Mouse (Mus musculus) MEL (cell line): ENCODE measurements around the gene Zfp972. TPM values are rescaled to one million over a fixed set of nuclear protein-coding genes. Genes with fewer than 3 reads are reported as not detected.
"Not testable (repeated sequence)": the region's sequence is repeated elsewhere in the genome, so short reads cannot be mapped to it uniquely, and the experiment has no call there.

Experiments used
- DNase-seq: peaks from one replicate; pipeline ENCODE4 v3.0.0; 2011; ENCODE audit warnings: low read depth, low spot score
- H3K27ac ChIP-seq: 2 replicates; pipeline ENCODE4 v1.5.1; 2012; ENCODE audit warnings: low read depth, mild to moderate bottlenecking, control low read depth, low read length, moderate library complexity; ENCODE audit not compliant: control insufficient read depth
- H3K27me3 ChIP-seq, 2 experiments: fragments of 150-350 bp in 1 of 2; sonication (generic) in 1 of 2; 2 replicates each; pipeline ENCODE4 v1.6.1; 2012; ENCODE audit warnings: low read length in 2 of 2, mild to moderate bottlenecking in 2 of 2, improper control_type of control experiment in 1 of 2, moderate library complexity in 1 of 2; ENCODE audit not compliant: insufficient read depth in 2 of 2, control insufficient read depth in 1 of 2
- H3K36me3 ChIP-seq, 2 experiments: 2 replicates each; pipeline ENCODE4 v1.6.1; 2012 to 2014; ENCODE audit warnings: low read length in 2 of 2, improper control_type of control experiment in 1 of 2, inconsistent platforms in 1 of 2, mild to moderate bottlenecking in 1 of 2; ENCODE audit not compliant: insufficient read depth in 2 of 2, control insufficient read depth in 1 of 2
- H3K4me1 ChIP-seq, 2 experiments: fragments of 150-350 bp in 1 of 2; sonication (generic) in 1 of 2; 2 replicates each; pipeline ENCODE4 v1.6.1; 2012; ENCODE audit warnings: low read length in 2 of 2, improper control_type of control experiment in 1 of 2, mild to moderate bottlenecking in 1 of 2; ENCODE audit not compliant: insufficient read depth in 2 of 2, control insufficient read depth in 1 of 2
- H3K4me3 ChIP-seq, 2 experiments: fragments of 150-350 bp in 1 of 2; sonication (generic) in 1 of 2; 2 replicates each; pipeline ENCODE4 v1.5.1; 2012; ENCODE audit warnings: low read depth in 2 of 2, low read length in 2 of 2, mild to moderate bottlenecking in 2 of 2, moderate library complexity in 2 of 2, control low read depth in 1 of 2, improper control_type of control experiment in 1 of 2; ENCODE audit not compliant: control insufficient read depth in 1 of 2, insufficient read depth in 1 of 2
- H3K79me2 ChIP-seq: 2 replicates; pipeline ENCODE4 v1.6.1; 2012; ENCODE audit warnings: mild to moderate bottlenecking, low read length, moderate library complexity; ENCODE audit not compliant: control insufficient read depth, poor library complexity, insufficient read depth
- H3K9ac ChIP-seq: 2 replicates; pipeline ENCODE4 v1.6.1; 2012; ENCODE audit warnings: low read depth, mild to moderate bottlenecking, control low read depth, low read length, moderate library complexity; ENCODE audit not compliant: control insufficient read depth, poor library complexity, severe bottlenecking
- H3K9me3 ChIP-seq: fragments of 150-350 bp; sonication (generic); replicated peaks from 2 replicates; pipeline ENCODE4 v1.6.1; 2012; ENCODE audit warnings: mild to moderate bottlenecking, low read length, improper control_type of control experiment, moderate library complexity; ENCODE audit not compliant: insufficient read depth
- polyA plus RNA-seq, 2 experiments: library from polyadenylated mRNA; stranded (reverse) in 1 of 2; unstranded in 1 of 2; fragments of >175 nt in 1 of 2; fragments of >200 nt in 1 of 2; gene quantifications; 2 replicates each; pipeline versions ENCODE4 v1.2.1 to v1.2.4; 2012; ENCODE audit warnings: low replicate concordance in 2 of 2, low read depth in 1 of 2; ENCODE audit not compliant: insufficient read length in 2 of 2, insufficient read depth in 1 of 2, missing spikeins in 1 of 2
- total RNA-seq: library from RNA; depleted of rRNA; stranded (reverse); fragments of 300-350 nt; gene quantifications from 2 replicates; pipeline ENCODE4 v1.2.3, GENCODE M21; 2012; rRNA removed

Gene Zfp972
- total and polyA plus RNA-seq, 3 experiments: 0.23 to 0.26 TPM; not detected in 1

- H3K9ac ChIP-seq, H3K4me1 ChIP-seq, H3K79me2 ChIP-seq, H3K4me3 ChIP-seq, H3K36me3 ChIP-seq, H3K9me3 ChIP-seq, DNase-seq, H3K27me3 ChIP-seq, H3K27ac ChIP-seq: not testable (repeated sequence)
Observed at GRCm38 (mm10) chr2:177887743-177888142, 37.7 kb downstream of the Zfp972 start.

- H3K27ac ChIP-seq, H3K79me2 ChIP-seq, H3K9ac ChIP-seq, H3K4me3 ChIP-seq, H3K36me3 ChIP-seq, H3K9me3 ChIP-seq, H3K27me3 ChIP-seq, H3K4me1 ChIP-seq, DNase-seq: not testable (repeated sequence)
Observed at GRCm38 (mm10) chr2:177862254-177862653, 63.2 kb downstream of the Zfp972 start.

Other genes with a start within 250 kb of the Zfp972 start
- 0.39 TPM in 2 replicates for gene Gm14322, start 166.3 kb downstream of the Zfp972 start, total RNA-seq
- gene Gm14322, start 166.3 kb downstream of the Zfp972 start, polyA plus RNA-seq: not detected
- gene Gm14325, start 85.3 kb downstream of the Zfp972 start, total RNA-seq: 19.3 and 23.9 TPM in 2 replicates
- 1,000 to 10,000 TPM in 1 of 2 experiments, 1 to 10 TPM in 1; 6.6 to 3,002 TPM for gene Gm14325, start 85.3 kb downstream of the Zfp972 start, polyA plus RNA-seq
- not detected in 2 replicates for gene Gm14327, start 28.5 kb downstream of the Zfp972 start, total RNA-seq
- not detected for gene Gm14327, start 28.5 kb downstream of the Zfp972 start, polyA plus RNA-seq
- gene Gm14326, start 31.7 kb upstream of the Zfp972 start, total RNA-seq: 13.3 and 17.1 TPM in 2 replicates
- gene Gm14326, start 31.7 kb upstream of the Zfp972 start, polyA plus RNA-seq: 10 to 100 TPM in 1 of 2 experiments, not detected in 1; 10.3 TPM
- 46.7 and 59.7 TPM in 2 replicates for gene Zfp971, start 97.7 kb upstream of the Zfp972 start, total RNA-seq
- gene Zfp971, start 97.7 kb upstream of the Zfp972 start, polyA plus RNA-seq: over 10,000 TPM in 1 of 2 experiments, 10 to 100 TPM in 1; 17.7 to 10,023 TPM
- not detected in 2 replicates for gene Zfp931, start 152.9 kb upstream of the Zfp972 start, total RNA-seq
- gene Zfp931, start 152.9 kb upstream of the Zfp972 start, polyA plus RNA-seq: under 1 TPM in 1 of 2 experiments, not detected in 1; 0.15 TPM
- gene Phactr3, start 193.4 kb upstream of the Zfp972 start, total RNA-seq: not detected in 2 replicates
- gene Phactr3, start 193.4 kb upstream of the Zfp972 start, polyA plus RNA-seq: not detected